Mouse (Mus musculus) CD4-positive, CD25-positive, alpha-beta regulatory T cell, adult 4 months (primary cell): ENCODE measurements at regions not wholly inside any gene's neighbourhood (a gene's known extent, or its start where the extent isn't known, plus 50 kb on each side); places are given as distances from the start of the nearest gene placed in this dataset.

ENCODE experiments used
- ATAC-seq: one replicate; pipeline ENCODE4 v1.8.0; 2017

GRCm38 (mm10) chr3:76014766-76015165, 58.0 kb upstream of the Golim4 start:
- ATAC-seq: no peak

DNA sequence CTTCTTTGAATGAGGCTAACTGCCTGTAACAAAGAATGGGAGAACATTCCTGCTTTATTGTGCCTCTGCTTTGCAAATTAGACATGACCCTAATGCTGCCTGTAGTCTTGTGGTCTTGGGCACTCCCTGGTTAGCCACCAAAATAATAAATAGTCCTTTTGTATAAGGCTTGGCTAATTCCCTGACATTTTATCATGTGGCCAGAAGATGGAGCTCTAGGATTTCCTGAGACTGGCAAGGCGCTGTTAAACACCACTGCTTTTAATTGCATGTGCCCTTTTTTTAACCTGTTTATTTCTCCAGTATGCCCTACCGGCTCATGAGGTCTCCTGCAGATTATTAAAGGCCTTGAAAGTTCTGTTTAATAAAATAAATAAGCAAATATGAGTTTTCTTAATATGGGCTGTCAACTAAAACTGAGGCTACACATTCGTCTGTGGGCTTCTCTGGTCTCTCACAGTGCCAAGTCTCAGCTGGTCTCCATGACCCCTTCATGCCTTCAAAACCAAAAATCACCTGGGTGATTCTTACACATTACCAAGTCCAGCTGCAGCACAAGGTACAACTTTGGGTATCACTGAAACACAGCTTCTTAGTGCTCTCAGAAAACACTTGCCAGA, 51.9 kb upstream of the Golim4 start:
- ATAC-seq: peak; percentile 58
